Mouse (Mus musculus) G1E-ER4 (cell line): Measurements from ENCODE around the gene Sbno1. TPM values are rescaled to one million over a fixed set of nuclear protein-coding genes. Genes with fewer than 3 reads are reported as not detected.

Source experiments
- GATA1 ChIP-seq: IDR thresholded peaks from one replicate; pipeline ENCODE4 v1.8.0; 2012; ENCODE audit warnings: low read length, inconsistent platforms
- polyA plus RNA-seq: library from polyadenylated mRNA; stranded (reverse); fragments of >175 nt; gene quantifications from 2 replicates; pipeline ENCODE4 v1.2.3, GENCODE M21; 2012

Sbno1 gene
- 20.2 and 29.8 TPM in 2 replicates for polyA plus RNA-seq

- TF ChIP-seq GATA1: no peak
These were observed at the start of gene Sbno1 for GRCm38 (mm10) chr5:124425412-124426259. Gene Sbno1 (minus strand): TSS chr5:124426001.

GRCm38 (mm10) chr5:124470591-124471171, 44.9 kb upstream of the Sbno1 start:
- no peak for TF ChIP-seq GATA1

- TF ChIP-seq GATA1: no peak
These were observed 43.7 kb upstream of the Sbno1 start for GRCm38 (mm10) chr5:124469486-124469885.

- TF ChIP-seq GATA1: no peak
These were observed 42.6 kb upstream of the Sbno1 start for GRCm38 (mm10) chr5:124468365-124468764.

GRCm38 (mm10) chr5:124467766-124468165, 42.0 kb upstream of the Sbno1 start:
- TF ChIP-seq GATA1: no peak

GRCm38 (mm10) chr5:124464905-124465304, 39.1 kb upstream of the Sbno1 start:
- no peak for TF ChIP-seq GATA1

- TF ChIP-seq GATA1: no peak
These were observed 37.7 kb upstream of the Sbno1 start for GRCm38 (mm10) chr5:124463462-124463861.

- no peak for TF ChIP-seq GATA1
These were observed 36.7 kb upstream of the Sbno1 start for GRCm38 (mm10) chr5:124462297-124463025.

- no peak for TF ChIP-seq GATA1
These were observed 31.0 kb upstream of the Sbno1 start for GRCm38 (mm10) chr5:124456762-124457161.

- no peak for TF ChIP-seq GATA1
These were observed 28.2 kb upstream of the Sbno1 start for GRCm38 (mm10) chr5:124454082-124454419.

- no peak for TF ChIP-seq GATA1
These were observed 27.7 kb upstream of the Sbno1 start for GRCm38 (mm10) chr5:124453339-124454081.

- no peak for TF ChIP-seq GATA1
These were observed 26.9 kb upstream of the Sbno1 start for GRCm38 (mm10) chr5:124452494-124453228.

GRCm38 (mm10) chr5:124450641-124451340, 25.0 kb upstream of the Sbno1 start:
- no peak for TF ChIP-seq GATA1

GRCm38 (mm10) chr5:124450051-124450450, 24.2 kb upstream of the Sbno1 start:
- TF ChIP-seq GATA1: no peak
